Mouse (Mus musculus) layer of hippocampus, adult 9-11 months (tissue): ENCODE data around the gene Clmn.

Source experiments
- DNase-seq: peaks from one replicate; pipeline ENCODE4 v3.0.0; 2022

Gene Clmn

GRCm38 (mm10) chr12:104876053-104876452, 11.2 kb upstream of the Clmn start:
- DNase-seq: no peak

GRCm38 (mm10) chr12:104871987-104872386, 7.1 kb upstream of the Clmn start:
- DNase-seq: no peak

- DNase-seq: no peak
These were observed 4.9 kb upstream of the Clmn start for GRCm38 (mm10) chr12:104869737-104870136.

GRCm38 (mm10) chr12:104868430-104868829, 3.6 kb upstream of the Clmn start:
- DNase-seq: no peak

- no peak for DNase-seq
These were observed 3.0 kb upstream of the Clmn start for GRCm38 (mm10) chr12:104867851-104868250.

- DNase-seq: peak; percentile 41
These were observed 275 bp upstream of the Clmn start for GRCm38 (mm10) chr12:104865166-104865535.

- DNase-seq: no peak
These were observed 1.2 kb downstream of the Clmn start for GRCm38 (mm10) chr12:104863653-104864052.

- DNase-seq: peak; percentile 81
These were observed 5.7 kb downstream of the Clmn start for GRCm38 (mm10) chr12:104859140-104859539.

- peak; percentile 20 for DNase-seq
These were observed 6.1 kb downstream of the Clmn start for GRCm38 (mm10) chr12:104858732-104859131.

GRCm38 (mm10) chr12:104857614-104858013, 7.3 kb downstream of the Clmn start:
- no peak for DNase-seq

- DNase-seq: no peak
These were observed 8.3 kb downstream of the Clmn start for GRCm38 (mm10) chr12:104856540-104856939.

GRCm38 (mm10) chr12:104855548-104855947, 9.3 kb downstream of the Clmn start:
- DNase-seq: no peak

- DNase-seq: no peak
These were observed 10.1 kb downstream of the Clmn start for GRCm38 (mm10) chr12:104854826-104855225.

GRCm38 (mm10) chr12:104853374-104853773, 11.5 kb downstream of the Clmn start:
- no peak for DNase-seq

GRCm38 (mm10) chr12:104851711-104852508, 13.0 kb downstream of the Clmn start:
- peak; percentile 83 for DNase-seq

GRCm38 (mm10) chr12:104850119-104850518, 14.8 kb downstream of the Clmn start:
- peak; percentile 86 for DNase-seq

- DNase-seq: peak; percentile 46
These were observed 16.2 kb downstream of the Clmn start for GRCm38 (mm10) chr12:104848667-104849066.

GRCm38 (mm10) chr12:104847227-104847626, 17.6 kb downstream of the Clmn start:
- no peak for DNase-seq

- no peak for DNase-seq
These were observed 19.2 kb downstream of the Clmn start for GRCm38 (mm10) chr12:104845707-104846106.

- peak; percentile 69 for DNase-seq
These were observed 19.9 kb downstream of the Clmn start for GRCm38 (mm10) chr12:104844989-104845388.

- no peak for DNase-seq
These were observed 20.6 kb downstream of the Clmn start for GRCm38 (mm10) chr12:104844279-104844678.

- no peak for DNase-seq
These were observed 23.6 kb downstream of the Clmn start for GRCm38 (mm10) chr12:104841256-104841655.

GRCm38 (mm10) chr12:104838987-104839386, 25.9 kb downstream of the Clmn start:
- DNase-seq: peak; percentile 68

- peak; percentile 57 for DNase-seq
These were observed 26.4 kb downstream of the Clmn start for GRCm38 (mm10) chr12:104838462-104838861.

GRCm38 (mm10) chr12:104837957-104838401, 26.9 kb downstream of the Clmn start:
- peak; percentile 74 for DNase-seq
